In genomic region chr8:77633211-77633610, GRCm38 (mm10) we compare ENCODE assay signal across 27 mouse cellular contexts. TPM values are rescaled to one million over a fixed set of nuclear protein-coding genes. Genes with fewer than 3 reads are reported as not detected.
A peak's percentile ranks its signal among the peaks of the same experiment; 100 is the strongest.
DNase-seq lines count a peak whose midpoint lies in the region; ATAC-seq and TF ChIP-seq lines count a peak whose summit lies in the region.
"Had no signal": no experiment of that assay in that cellular context is flagged by ENCODE, and none has a peak within 500 bp of the region (broad histone marks: within the 10 kb centered on the region; RNA-seq: fewer than 3 reads in every experiment).

No protein-coding gene starts in this region.

- DNase-seq in kidney, postnatal 36 days: no peak
- peak; percentile 33 for DNase-seq in limb, embryonic 14.5 days (ENCODE audit: low spot score)
- no peak for DNase-seq in limb, embryonic 10.5 days (ENCODE audit: low spot score)
- DNase-seq in lung, postnatal 10 days: no peak
- DNase-seq in adipocyte (ENCODE audit: low spot score): peak; percentile 14
- DNase-seq: adrenal gland, postnatal 36 days; B cell, adult 2 months; cerebellum, adult 18-20 months; cerebellum, adult 9-10 months; cerebellum, postnatal 14 days; gastrocnemius, postnatal 25 days; heart, adult 18-20 months; heart, postnatal 10 days; heart, postnatal 36 days had no signal

- 55% methylated on average over 2 of the region's 2 CpGs for WGBS in kidney, embryonic 15.5 days
- 44% methylated on average over 2 of the region's 2 CpGs for WGBS in limb, embryonic 14.5 days
- WGBS in limb, embryonic 10.5 days: 85% methylated on average over 2 of the region's 2 CpGs
- 52% methylated on average over 2 of the region's 2 CpGs for WGBS in lung, embryonic 16.5 days

- no peaks in the 10 kb centered on the region for H3K36me3 ChIP-seq in kidney, embryonic 15.5 days
- no peaks in the 10 kb centered on the region for H3K36me3 ChIP-seq in limb, embryonic 14.5 days (ENCODE audit: control insufficient read depth, insufficient read depth, low read length)
- no peaks in the 10 kb centered on the region for H3K36me3 ChIP-seq in limb, embryonic 10.5 days
- no peaks in the 10 kb centered on the region for H3K36me3 ChIP-seq in lung, embryonic 16.5 days (ENCODE audit: control insufficient read depth, insufficient read depth, low read length)
- H3K36me3 ChIP-seq: embryonic facial prominence, embryonic 12.5 days; forebrain, embryonic 12.5 days; forebrain, embryonic 15.5 days; G1E; heart, embryonic 12.5 days; heart, embryonic 15.5 days; hindbrain, embryonic 10.5 days; hindbrain, embryonic 13.5 days had no signal

- no peak overlapping the region for H3K4me2 ChIP-seq in kidney, embryonic 15.5 days
- H3K4me2 ChIP-seq in limb, embryonic 14.5 days (replicated peaks; ENCODE audit: low read depth, low read length, severe bottlenecking): no peak overlapping the region
- H3K4me2 ChIP-seq in lung, embryonic 16.5 days (ENCODE audit: low read depth, low read length): no peak overlapping the region
- H3K4me2 ChIP-seq: embryonic facial prominence, embryonic 12.5 days; forebrain, embryonic 12.5 days; forebrain, embryonic 15.5 days; heart, embryonic 12.5 days; heart, embryonic 15.5 days; hindbrain, embryonic 13.5 days had no signal

- TF ChIP-seq POLR2A in limb, embryonic 14.5 days (IDR thresholded peaks at IDR 0.05; ENCODE audit: borderline replicate concordance, extremely low read depth, insufficient read depth, insufficient read length): no peak

- no peak overlapping the region for H3K9ac ChIP-seq in kidney, embryonic 15.5 days
- no peak overlapping the region for H3K9ac ChIP-seq in limb, embryonic 14.5 days (ENCODE audit: low read depth, low read length, severe bottlenecking)
- no peak overlapping the region for H3K9ac ChIP-seq in lung, embryonic 16.5 days (ENCODE audit: low read length)
- H3K9ac ChIP-seq: embryonic facial prominence, embryonic 12.5 days; forebrain, embryonic 12.5 days; forebrain, embryonic 15.5 days; heart, embryonic 12.5 days; heart, embryonic 15.5 days; hindbrain, embryonic 13.5 days had no signal

- peak overlapping the region; percentile 46; the same call in 1 of the 2 replicates for H3K27ac ChIP-seq in kidney, embryonic 15.5 days
- no peak overlapping the region for H3K27ac ChIP-seq in limb, embryonic 14.5 days (replicated peaks; ENCODE audit: low read depth, low read length)
- no peak overlapping the region for H3K27ac ChIP-seq in limb, embryonic 10.5 days
- peak overlapping the region; percentile 65; the same call in 1 of the 2 replicates for H3K27ac ChIP-seq in lung, embryonic 16.5 days (ENCODE audit: low read length)
- H3K27ac ChIP-seq: embryonic facial prominence, embryonic 12.5 days; forebrain, embryonic 12.5 days; forebrain, embryonic 15.5 days; heart, embryonic 15.5 days; hindbrain, embryonic 10.5 days; hindbrain, embryonic 13.5 days had no signal

- no peak overlapping the region for H3K4me3 ChIP-seq in kidney, embryonic 15.5 days (replicated peaks)
- no peak overlapping the region for H3K4me3 ChIP-seq in limb, embryonic 14.5 days (replicated peaks; ENCODE audit: low read length)
- no peak overlapping the region for H3K4me3 ChIP-seq in limb, embryonic 10.5 days
- H3K4me3 ChIP-seq in lung, embryonic 16.5 days (ENCODE audit: low read length): no peak overlapping the region
- H3K4me3 ChIP-seq: embryonic facial prominence, embryonic 12.5 days; erythroblast, embryonic 14.5 days; forebrain, embryonic 12.5 days; forebrain, embryonic 15.5 days; heart, embryonic 12.5 days; heart, embryonic 15.5 days; hindbrain, embryonic 10.5 days; hindbrain, embryonic 13.5 days had no signal

- no peak for ATAC-seq in kidney, embryonic 15.5 days (replicated peaks; ENCODE audit: low FRiP score)
- ATAC-seq in limb, embryonic 14.5 days (ENCODE audit: low FRiP score, low read depth): no peak
- no peak for ATAC-seq in lung, embryonic 16.5 days (ENCODE audit: low read depth)
- ATAC-seq: forebrain, embryonic 15.5 days; hindbrain, embryonic 16.5 days had no signal

- H3K9me3 ChIP-seq in kidney, embryonic 15.5 days (replicated peaks): no peaks in the 10 kb centered on the region
- H3K9me3 ChIP-seq in limb, embryonic 14.5 days (ENCODE audit: control insufficient read depth, low read length): no peaks in the 10 kb centered on the region
- H3K9me3 ChIP-seq in limb, embryonic 10.5 days (replicated peaks): no peaks in the 10 kb centered on the region
- no peaks in the 10 kb centered on the region for H3K9me3 ChIP-seq in lung, embryonic 16.5 days (ENCODE audit: control insufficient read depth, low read length)
- H3K9me3 ChIP-seq: embryonic facial prominence, embryonic 12.5 days; forebrain, embryonic 12.5 days; forebrain, embryonic 15.5 days; G1E; heart, embryonic 12.5 days; heart, embryonic 15.5 days; hindbrain, embryonic 10.5 days; hindbrain, embryonic 13.5 days had no signal

- no peaks in the 10 kb centered on the region for H3K27me3 ChIP-seq in kidney, embryonic 15.5 days
- H3K27me3 ChIP-seq in limb, embryonic 14.5 days (ENCODE audit: control insufficient read depth, insufficient read depth, low read length): no peaks in the 10 kb centered on the region
- H3K27me3 ChIP-seq in limb, embryonic 10.5 days (ENCODE audit: low read depth, poor library complexity, severe bottlenecking): no peaks in the 10 kb centered on the region
- H3K27me3 ChIP-seq in lung, embryonic 16.5 days (ENCODE audit: control insufficient read depth, insufficient read depth, low read depth, low read length): no peaks in the 10 kb centered on the region
- H3K27me3 ChIP-seq: CH12.LX; embryonic facial prominence, embryonic 12.5 days; forebrain, embryonic 12.5 days; forebrain, embryonic 15.5 days; heart, embryonic 12.5 days; heart, embryonic 15.5 days; hindbrain, embryonic 13.5 days had no signal

- peaks cover 2% of the 10 kb centered on the region; the same call in 1 of the 2 replicates for H3K4me1 ChIP-seq in kidney, embryonic 15.5 days
- peaks cover 9% of the 10 kb centered on the region; the same call in 1 of the 2 replicates for H3K4me1 ChIP-seq in limb, embryonic 14.5 days (ENCODE audit: control insufficient read depth, insufficient read depth, low read length)
- peaks cover 33% of the 10 kb centered on the region for H3K4me1 ChIP-seq in limb, embryonic 10.5 days
- H3K4me1 ChIP-seq in lung, embryonic 16.5 days (replicated peaks; ENCODE audit: control insufficient read depth, insufficient read depth, low read length): peaks cover 9% of the 10 kb centered on the region
- H3K4me1 ChIP-seq: forebrain, embryonic 15.5 days; heart, embryonic 12.5 days; hindbrain, embryonic 13.5 days had no signal

RNA-seq across cellular contexts. Expression of gene Tmem184c, which starts 22.7 kb away (rescaled TPM):
- polyA plus RNA-seq in kidney, embryonic 15.5 days (2015; fragmentation: Nextera tagmentation; extraction: Ambion mirVana): 37.3 and 38.5 TPM in 2 replicates
- 26.5 and 27.6 TPM in 2 replicates for polyA plus RNA-seq in limb, embryonic 14.5 days (2012; rRNA removed)
- 32.4 and 37.2 TPM in 2 replicates for polyA plus RNA-seq in limb, embryonic 14.5 days (2014; fragmentation: Nextera tagmentation; extraction: Ambion mirVana)
- polyA plus RNA-seq in limb, embryonic 10.5 days (2016; fragmentation: Nextera tagmentation; extraction: Ambion mirVana): 32.7 and 34.5 TPM in 2 replicates
- 26.0 and 30.1 TPM in 2 replicates for polyA plus RNA-seq in lung, embryonic 16.5 days (2015; fragmentation: Nextera tagmentation; extraction: Ambion mirVana)
- polyA plus RNA-seq: erythroblast, embryonic 14.5 days had no signal

Comparison
In these comparisons a context has a peak if more than half of its experiments do, and no peak if none do; other contexts are left out.
1. DNase-seq: peak in limb, embryonic 14.5 days (single experiment) and adipocyte (single experiment); none in kidney, postnatal 36 days (0 of 2), limb, embryonic 10.5 days (single experiment) and lung, postnatal 10 days (single experiment).
2. H3K27ac ChIP-seq: peak in kidney, embryonic 15.5 days (single experiment) and lung, embryonic 16.5 days (single experiment); none in limb, embryonic 14.5 days (single experiment) and limb, embryonic 10.5 days (single experiment).